Mouse (Mus musculus) kidney, embryonic 15.5 days (tissue): Measurements from ENCODE around the gene Ppp1ca. TPM values are rescaled to one million over a fixed set of nuclear protein-coding genes. Genes with fewer than 3 reads are reported as not detected.

Source experiments
- ATAC-seq: fragments of 200-750 bp; cut with Nextera tagmentation; replicated peaks from 2 replicates; pipeline ENCODE4 v1.8.0; 2017; ENCODE audit warnings: moderate TSS enrichment; ENCODE audit not compliant: low FRiP score
- H3K27ac ChIP-seq: fragments of 300-500 bp; sonication (generic); 2 replicates; pipeline ENCODE4 v1.5.1; 2015; ENCODE audit warnings: mild to moderate bottlenecking, inconsistent platforms
- H3K27me3 ChIP-seq: fragments of 300-500 bp; sonication (generic); 2 replicates; pipeline ENCODE4 v1.6.1; 2015; ENCODE audit warnings: inconsistent platforms
- H3K36me3 ChIP-seq: fragments of 300-500 bp; sonication (generic); 2 replicates; pipeline ENCODE4 v1.6.1; 2015; ENCODE audit warnings: inconsistent platforms
- H3K4me1 ChIP-seq: fragments of 300-500 bp; sonication (generic); 2 replicates; pipeline ENCODE4 v1.6.1; 2015; ENCODE audit warnings: inconsistent platforms
- H3K4me2 ChIP-seq: fragments of 300-500 bp; sonication (generic); 2 replicates; pipeline ENCODE4 v1.6.1; 2015; ENCODE audit warnings: moderate library complexity, mild to moderate bottlenecking, inconsistent platforms
- H3K4me3 ChIP-seq: fragments of 300-500 bp; sonication (generic); replicated peaks from 2 replicates; pipeline ENCODE4 v1.5.1; 2015; ENCODE audit warnings: mild to moderate bottlenecking, inconsistent platforms
- H3K9ac ChIP-seq: fragments of 300-500 bp; sonication (generic); 2 replicates; pipeline ENCODE4 v1.6.1; 2015; ENCODE audit warnings: mild to moderate bottlenecking, inconsistent platforms
- H3K9me3 ChIP-seq: fragments of 300-500 bp; sonication (generic); replicated peaks from 2 replicates; pipeline ENCODE4 v1.6.1; 2016; ENCODE audit warnings: inconsistent platforms
- WGBS: fragments of 180-500 bp; shearing (Covaris S2); methylation state at CpG from one replicate; pipeline ENCODE4 v1.1.7; 2015; ENCODE audit warnings: mixed read lengths; 5-methylcytosine and 5-hydroxymethylcytosine counted together
- polyA plus RNA-seq: library from polyadenylated mRNA; unstranded; fragments of >200 nt; fragmentation: Nextera tagmentation; extraction: Ambion mirVana; gene quantifications from 2 replicates; pipeline ENCODE4 v1.2.1, GENCODE M21; 2015

The Ppp1ca gene
- polyA plus RNA-seq, 1 experiment from 2014 or later, result 971 TPM

GRCm38 (mm10) chr19:4192251-4192985, 553 bp downstream of the Ppp1ca start:
- Histone ChIP-seq H3K27me3 (no peaks in the 10 kb centered on the region), H3K9ac (peak overlapping the region; percentile 99), H3K4me2 (peak overlapping the region; percentile 77), H3K36me3 (peaks cover 42% of the 10 kb centered on the region), H3K4me1 (peaks cover 65% of the 10 kb centered on the region), H3K4me3 (peak overlapping the region; percentile 87), H3K9me3 (no peaks in the 10 kb centered on the region), H3K27ac (peak overlapping the region; percentile 98)
- WGBS, result under 1% methylated on average over 51 of the region's 52 CpGs
- peak; percentile 57; the same call in 1 of the 2 replicates for ATAC-seq

DNA sequence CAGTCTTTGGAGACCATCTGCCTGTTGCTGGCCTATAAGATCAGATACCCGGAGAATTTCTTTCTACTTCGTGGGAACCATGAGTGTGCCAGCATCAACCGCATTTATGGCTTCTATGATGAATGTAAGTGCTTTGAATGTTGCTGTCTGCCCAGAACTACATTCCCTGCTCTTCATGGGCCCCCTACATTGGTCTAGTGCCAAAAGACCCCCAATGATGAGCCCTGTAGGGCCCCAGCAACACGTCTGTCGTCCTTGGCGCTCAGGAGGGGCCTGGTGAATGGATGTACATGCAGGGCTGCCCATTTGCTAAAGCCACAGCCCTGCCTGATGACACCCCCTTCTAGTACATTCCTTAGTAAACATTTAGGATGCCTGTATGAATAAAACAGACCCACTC, 1.3 kb downstream of the Ppp1ca start:
- Histone ChIP-seq H3K9me3 (no peaks in the 10 kb centered on the region), H3K4me2 (peak overlapping the region; percentile 77), H3K27ac (peak overlapping the region; percentile 98; the same call in 1 of the 2 replicates), H3K27me3 (no peaks in the 10 kb centered on the region), H3K4me3 (peak overlapping the region; percentile 87), H3K9ac (peak overlapping the region; percentile 99), H3K36me3 (peaks cover 49% of the 10 kb centered on the region), H3K4me1 (peaks cover 65% of the 10 kb centered on the region)
- WGBS, result 59% methylated on average over 6 of the region's 6 CpGs
- no peak for ATAC-seq

DNA sequence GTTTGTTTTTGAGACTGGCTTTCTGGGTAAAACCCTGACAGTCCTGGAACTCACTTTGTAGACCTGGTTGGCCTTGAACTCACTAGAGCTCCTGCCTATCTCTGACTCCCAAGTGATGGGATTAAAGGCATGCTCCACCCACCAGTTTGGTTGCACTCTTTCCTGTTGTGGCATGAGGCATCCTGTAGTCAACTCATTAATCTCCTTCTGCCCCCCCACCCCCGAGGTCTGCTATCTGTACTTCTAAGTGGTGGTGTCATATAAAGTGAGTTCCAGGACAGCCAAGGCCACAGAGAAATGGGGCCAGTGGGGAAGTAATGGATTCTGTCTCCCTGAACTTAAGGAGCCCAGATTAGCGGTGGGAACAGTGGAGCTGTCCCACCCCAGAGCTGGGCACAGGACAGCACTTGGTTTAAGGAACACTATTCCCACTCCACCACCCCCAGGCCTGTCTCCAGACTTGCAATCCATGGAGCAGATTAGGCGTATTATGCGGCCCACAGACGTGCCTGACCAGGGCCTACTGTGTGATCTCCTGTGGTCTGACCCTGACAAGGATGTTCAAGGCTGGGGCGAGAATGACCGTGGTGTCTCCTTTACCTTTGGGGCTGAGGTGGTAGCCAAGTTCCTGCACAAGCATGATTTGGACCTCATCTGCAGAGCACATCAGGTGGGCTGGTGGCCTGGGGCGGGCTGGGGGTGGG, 2.3 kb downstream of the Ppp1ca start:
- no peaks in the 10 kb centered on the region for H3K27me3 ChIP-seq
- 83% methylated on average over 8 of the region's 8 CpGs for WGBS
- no peaks in the 10 kb centered on the region for H3K9me3 ChIP-seq
- H3K36me3 ChIP-seq, result peaks cover 59% of the 10 kb centered on the region
- no peak overlapping the region for H3K27ac ChIP-seq
- peak overlapping the region; percentile 87; the same call in 1 of the 2 replicates for H3K4me3 ChIP-seq
- ATAC-seq, result no peak
- 0 out of 2 replicates have a peak overlapping the region, but pooled peaks have one; percentile 77 for H3K4me2 ChIP-seq
- H3K9ac ChIP-seq, result no peak overlapping the region
- H3K4me1 ChIP-seq, result peaks cover 64% of the 10 kb centered on the region

DNA sequence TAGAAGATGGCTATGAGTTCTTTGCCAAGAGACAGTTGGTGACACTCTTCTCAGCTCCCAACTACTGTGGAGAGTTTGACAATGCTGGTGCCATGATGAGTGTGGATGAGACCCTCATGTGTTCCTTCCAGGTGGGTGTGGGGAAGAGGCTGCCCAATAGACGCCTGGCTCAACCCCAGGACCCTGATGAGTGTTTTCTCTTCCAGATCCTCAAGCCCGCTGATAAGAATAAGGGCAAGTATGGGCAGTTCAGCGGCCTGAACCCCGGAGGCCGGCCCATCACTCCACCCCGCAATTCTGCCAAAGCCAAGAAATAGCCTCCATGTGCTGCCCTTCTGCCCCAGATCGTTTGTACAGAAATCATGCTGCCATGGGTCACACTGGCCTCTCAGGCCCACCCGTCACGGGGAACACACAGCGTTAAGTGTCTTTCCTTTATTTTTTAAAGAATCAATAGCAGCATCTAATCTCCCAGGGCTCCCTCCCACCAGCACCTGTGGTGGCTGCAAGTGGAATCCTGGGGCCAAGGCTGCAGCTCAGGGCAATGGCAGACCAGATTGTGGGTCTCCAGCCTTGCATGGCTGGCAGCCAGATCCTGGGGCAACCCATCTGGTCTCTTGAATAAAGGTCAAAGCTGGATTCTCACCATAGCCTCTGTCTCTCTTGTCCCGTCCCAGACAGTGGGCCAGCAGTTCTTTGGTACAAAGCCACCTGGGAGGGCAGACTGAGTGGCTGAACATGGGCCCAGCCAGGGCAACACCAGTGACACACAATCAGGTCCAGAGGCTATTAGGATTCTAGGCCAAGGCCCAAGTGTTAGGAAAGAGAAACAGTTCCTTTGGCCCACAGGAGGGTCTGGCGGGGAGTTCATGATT, 3.1 kb downstream of the Ppp1ca start:
- Histone ChIP-seq H3K27ac (0 out of 2 replicates have a peak overlapping the region, but pooled peaks have one; percentile 45), H3K9ac (no peak overlapping the region), H3K9me3 (no peaks in the 10 kb centered on the region), H3K36me3 (peaks cover 67% of the 10 kb centered on the region), H3K4me1 (peaks cover 70% of the 10 kb centered on the region), H3K4me2 (0 out of 2 replicates have a peak overlapping the region, but pooled peaks have one; percentile 77), H3K27me3 (no peaks in the 10 kb centered on the region), H3K4me3 (no peak overlapping the region)
- ATAC-seq, result no peak
- 76% methylated on average over 12 of the region's 12 CpGs for WGBS

- no peaks in the 10 kb centered on the region for H3K27me3 ChIP-seq
- no peak overlapping the region for H3K4me2 ChIP-seq
- H3K9ac ChIP-seq, result no peak overlapping the region
- H3K4me3 ChIP-seq, result no peak overlapping the region
- H3K27ac ChIP-seq, result peak overlapping the region; percentile 45
- no peaks in the 10 kb centered on the region for H3K9me3 ChIP-seq
- 27% methylated on average over 2 of the region's 2 CpGs for WGBS
- H3K4me1 ChIP-seq, result peaks cover 72% of the 10 kb centered on the region
- no peak for ATAC-seq
- H3K36me3 ChIP-seq, result peaks cover 70% of the 10 kb centered on the region
These were observed 4.2 kb downstream of the Ppp1ca start for GRCm38 (mm10) chr19:4196048-4196447.

DNA sequence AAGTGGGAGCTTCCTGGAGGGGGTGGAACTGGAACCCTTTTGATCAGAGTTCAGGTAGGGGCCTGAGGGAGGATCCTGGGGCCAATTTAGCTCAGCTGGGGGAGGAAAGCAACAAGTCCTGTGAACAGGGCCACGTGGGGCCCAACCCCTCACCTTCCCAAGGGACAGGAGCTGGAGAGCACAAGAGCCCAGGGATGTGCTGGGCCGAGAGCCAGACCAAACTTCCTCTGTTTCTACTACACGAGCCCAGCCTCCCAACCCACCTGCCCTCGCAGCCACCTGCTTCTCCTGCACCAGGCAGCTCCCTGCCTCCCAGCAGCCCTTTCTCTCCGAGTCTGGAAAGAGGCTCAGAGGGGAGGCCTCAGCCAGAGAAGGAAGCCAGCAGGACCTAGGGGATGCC, 4.7 kb downstream of the Ppp1ca start:
- H3K4me1 ChIP-seq, result peaks cover 67% of the 10 kb centered on the region
- 6% methylated on average over 5 of the region's 5 CpGs for WGBS
- H3K9ac ChIP-seq, result no peak overlapping the region
- peaks cover 70% of the 10 kb centered on the region for H3K36me3 ChIP-seq
- no peaks in the 10 kb centered on the region for H3K27me3 ChIP-seq
- H3K27ac ChIP-seq, result peak overlapping the region; percentile 45
- no peak overlapping the region for H3K4me3 ChIP-seq
- H3K9me3 ChIP-seq, result no peaks in the 10 kb centered on the region
- H3K4me2 ChIP-seq, result no peak overlapping the region
- ATAC-seq, result no peak

GRCm38 (mm10) chr19:4197180-4197579, 5.3 kb downstream of the Ppp1ca start:
- H3K4me3 ChIP-seq, result no peak overlapping the region
- no peak overlapping the region for H3K4me2 ChIP-seq
- no peak overlapping the region; the same call in 1 of the 2 replicates for H3K9ac ChIP-seq
- no peaks in the 10 kb centered on the region for H3K9me3 ChIP-seq
- 0 out of 2 replicates have a peak overlapping the region, but pooled peaks have one; percentile 45 for H3K27ac ChIP-seq
- peaks cover 72% of the 10 kb centered on the region for H3K4me1 ChIP-seq
- no peak for ATAC-seq
- no peaks in the 10 kb centered on the region for H3K27me3 ChIP-seq
- H3K36me3 ChIP-seq, result peaks cover 70% of the 10 kb centered on the region
- 63% methylated on average over 3 of the region's 3 CpGs for WGBS

GRCm38 (mm10) chr19:4201291-4201909, 9.5 kb downstream of the Ppp1ca start, which contains the start of gene Rad9a:
Gene Rad9a (minus strand): TSS chr19:4201662.
- peaks cover 5% of the 10 kb centered on the region; the same call in 1 of the 2 replicates for H3K27me3 ChIP-seq
- peak within 1 kb of the TSS; percentile 92 for H3K4me2 ChIP-seq
- peak within 1 kb of the TSS; percentile 84 for H3K27ac ChIP-seq
- H3K9me3 ChIP-seq, result no peaks in the 10 kb centered on the region
- WGBS, result 0% methylated on average over 34 of the region's 34 CpGs
- H3K4me3 ChIP-seq, result peak within 1 kb of the TSS; percentile 76
- peak within 1 kb of the TSS; percentile 75 for H3K9ac ChIP-seq
- H3K4me1 ChIP-seq, result peaks cover 44% of the 10 kb centered on the region
- peak; percentile 81 for ATAC-seq
- peaks cover 37% of the 10 kb centered on the region for H3K36me3 ChIP-seq

DNA sequence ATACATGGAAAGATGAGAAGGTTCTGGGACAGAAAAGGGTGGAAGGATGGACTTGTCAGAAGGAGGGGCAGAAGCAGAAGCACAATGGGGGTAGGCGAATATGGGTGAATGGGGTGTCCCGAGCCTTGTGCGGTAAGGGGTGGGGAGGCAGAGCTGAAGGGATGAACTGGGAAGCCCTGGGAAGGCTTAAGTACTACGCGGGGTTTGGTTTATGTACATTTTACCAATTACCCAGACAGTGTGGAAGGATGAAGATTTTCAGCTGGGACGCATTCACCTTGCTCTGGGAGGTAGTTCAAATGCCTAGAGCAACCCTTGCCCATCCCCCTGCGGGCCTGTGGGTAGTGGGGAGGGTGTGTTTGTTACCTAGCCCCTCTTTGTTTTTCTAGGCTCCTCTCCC, 10.3 kb downstream of the Ppp1ca start:
- no peak for ATAC-seq
- H3K27me3 ChIP-seq, result peaks cover 5% of the 10 kb centered on the region; the same call in 1 of the 2 replicates
- WGBS, result 21% methylated on average over 7 of the region's 7 CpGs
- H3K27ac ChIP-seq, result peak overlapping the region; percentile 49; the same call in 1 of the 2 replicates
- peak overlapping the region; percentile 92 for H3K4me2 ChIP-seq
- peaks cover 37% of the 10 kb centered on the region for H3K4me1 ChIP-seq
- H3K9me3 ChIP-seq, result no peaks in the 10 kb centered on the region
- peaks cover 30% of the 10 kb centered on the region for H3K36me3 ChIP-seq
- peak overlapping the region; percentile 76 for H3K4me3 ChIP-seq
- peak overlapping the region; percentile 75 for H3K9ac ChIP-seq

DNA sequence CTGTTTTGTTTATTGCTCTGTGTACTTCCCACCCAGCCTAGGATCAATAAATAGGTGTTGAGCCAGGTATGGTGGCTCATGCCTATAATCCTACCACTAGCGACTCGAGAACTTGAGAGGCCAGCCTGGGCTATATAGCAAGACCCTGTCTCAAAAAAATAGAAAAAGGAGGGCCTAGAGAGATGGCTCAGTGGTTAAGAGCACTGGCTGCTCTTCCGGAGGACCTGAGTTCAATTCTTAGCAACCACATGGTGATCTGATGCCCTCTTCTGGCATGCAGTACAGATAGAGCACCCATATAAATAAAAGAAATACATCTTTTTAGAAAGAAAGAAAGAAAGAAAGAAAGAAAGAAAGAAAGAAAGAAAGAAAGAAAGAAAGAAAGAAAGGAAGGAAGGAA, 11.3 kb downstream of the Ppp1ca start:
- Histone ChIP-seq H3K9me3 (no peaks in the 10 kb centered on the region), H3K9ac (no peak overlapping the region), H3K4me1 (peaks cover 29% of the 10 kb centered on the region), H3K27me3 (peaks cover 5% of the 10 kb centered on the region; the same call in 1 of the 2 replicates), H3K27ac (no peak overlapping the region), H3K4me2 (no peak overlapping the region), H3K4me3 (no peak overlapping the region), H3K36me3 (peaks cover 20% of the 10 kb centered on the region)
- 63% methylated on average over 3 of the region's 3 CpGs for WGBS
- ATAC-seq, result no peak
